Mouse (Mus musculus): ENCODE data around the gene Pou6f1.

DNA sequence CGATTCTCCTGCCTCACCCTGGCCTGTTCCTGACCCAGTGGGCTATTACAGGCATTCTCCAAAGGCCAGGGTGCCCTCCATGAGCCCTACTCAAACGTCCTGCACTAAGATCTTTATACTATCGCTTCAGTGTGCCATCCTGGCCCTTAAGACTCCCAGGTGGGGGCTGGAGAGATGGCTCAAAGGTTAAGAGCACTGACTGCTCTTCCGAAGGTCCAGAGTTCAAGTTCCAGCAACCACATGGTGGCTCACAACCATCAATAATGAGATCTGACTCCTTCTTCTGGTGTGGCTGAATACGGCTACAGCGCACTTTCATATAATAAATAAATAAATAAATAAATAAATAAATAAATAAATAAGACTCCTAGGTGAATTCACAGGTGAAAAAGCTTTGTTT is 7.0 kb downstream of the Pou6f1 start:
- no peak for TF ChIP-seq CTCF (IDR thresholded peaks at IDR 0.05; ENCODE audit: low read depth, low read length)
- TF ChIP-seq POLR2A (IDR thresholded peaks at IDR 0.05; ENCODE audit: extremely low read depth, insufficient read depth, low read length) = no peak
